Mouse (Mus musculus) v-Abl transformed pro-B cells (cell line): ENCODE data around the gene Hc.

ENCODE experiments used
- in situ Hi-C, 2 experiments: fragments of 400-800 bp; cut with MboI; formaldehyde crosslinking; loops; one replicate each; pipeline ENCODE4 v1.15.1; 2025; ENCODE audit not compliant: unreplicated experiment in 2 of 2

Hc gene

GRCm38 (mm10) chr2:35061338-35061737 lies at the start of gene Hc:
Gene Hc (minus strand): TSS chr2:35061438.
- in situ Hi-C loops: no loop called here

- in situ Hi-C loops: no loop called here
Measured at GRCm38 (mm10) chr2:35110521-35110920, 49.3 kb upstream of the Hc start.

GRCm38 (mm10) chr2:35109924-35110304 lies 48.7 kb upstream of the Hc start:
- in situ Hi-C loops: loop anchor here (5.0 to 10.0 kb wide), 3 partner anchors 63 to 328 kb away; no protein-coding TSS in a partner anchor

- in situ Hi-C loops: loop anchor here (5.0 to 10.0 kb wide), 3 partner anchors 62 to 327 kb away; no protein-coding TSS in a partner anchor
Measured at GRCm38 (mm10) chr2:35109141-35109923, 48.1 kb upstream of the Hc start, which contains the start of gene Cntrl. Gene Cntrl (plus strand): TSS chr2:35109492.

GRCm38 (mm10) chr2:35108712-35109111 lies 47.5 kb upstream of the Hc start:
- in situ Hi-C loops: loop anchor here (5.0 to 10.0 kb wide), 3 partner anchors 61 to 326 kb away; no protein-coding TSS in a partner anchor

- in situ Hi-C loops: loop anchor here (5.0 to 10.0 kb wide), 3 partner anchors 61 to 326 kb away; no protein-coding TSS in a partner anchor
Measured at GRCm38 (mm10) chr2:35107984-35108635, 46.9 kb upstream of the Hc start.

- in situ Hi-C loops: loop anchor here (5.0 to 10.0 kb wide), 3 partner anchors 58 to 323 kb away; no protein-coding TSS in a partner anchor
Measured at GRCm38 (mm10) chr2:35104843-35105242, 43.6 kb upstream of the Hc start.

GRCm38 (mm10) chr2:35103558-35103957 lies 42.3 kb upstream of the Hc start:
- in situ Hi-C loops: loop anchor here in 1 of 2 experiments (10.0 kb wide), 1 partner anchor 129 kb away; no protein-coding TSS in a partner anchor

GRCm38 (mm10) chr2:35102777-35103176 lies 41.5 kb upstream of the Hc start:
- in situ Hi-C loops: loop anchor here in 1 of 2 experiments (10.0 kb wide), 1 partner anchor 128 kb away; no protein-coding TSS in a partner anchor

- in situ Hi-C loops: loop anchor here in 1 of 2 experiments (10.0 kb wide), 1 partner anchor 127 kb away; no protein-coding TSS in a partner anchor
Measured at GRCm38 (mm10) chr2:35101443-35101842, 40.2 kb upstream of the Hc start, which contains the start of gene AI182371. Gene AI182371 (minus strand): TSS chr2:35101543.

GRCm38 (mm10) chr2:35100529-35100928 lies 39.3 kb upstream of the Hc start:
- in situ Hi-C loops: loop anchor here in 1 of 2 experiments (10.0 kb wide), 1 partner anchor 126 kb away; no protein-coding TSS in a partner anchor

- in situ Hi-C loops: no loop called here
Measured at GRCm38 (mm10) chr2:35087418-35087817, 26.2 kb upstream of the Hc start.

GRCm38 (mm10) chr2:35079166-35079565 lies 17.9 kb upstream of the Hc start:
- in situ Hi-C loops: no loop called here

GRCm38 (mm10) chr2:35074328-35074727 lies 13.1 kb upstream of the Hc start:
- in situ Hi-C loops: no loop called here

GRCm38 (mm10) chr2:35072547-35072946 lies 11.3 kb upstream of the Hc start:
- in situ Hi-C loops: no loop called here

GRCm38 (mm10) chr2:35070275-35070674 lies 9.0 kb upstream of the Hc start:
- in situ Hi-C loops: no loop called here

GRCm38 (mm10) chr2:35069124-35069523 lies 7.9 kb upstream of the Hc start:
- in situ Hi-C loops: no loop called here

- in situ Hi-C loops: no loop called here
Measured at GRCm38 (mm10) chr2:35067117-35067516, 5.9 kb upstream of the Hc start.

GRCm38 (mm10) chr2:35066525-35067082 lies 5.4 kb upstream of the Hc start:
- in situ Hi-C loops: no loop called here

- in situ Hi-C loops: no loop called here
Measured at GRCm38 (mm10) chr2:35063333-35064030, 2.2 kb upstream of the Hc start.
